Mouse (Mus musculus) CH12.LX (cell line): ENCODE results near the gene Casp3. TPM values are rescaled to one million over a fixed set of nuclear protein-coding genes. Genes with fewer than 3 reads are reported as not detected.

ENCODE experiments used
- DNase-seq: peaks from one replicate; pipeline ENCODE4 v3.0.0-alpha.2; 2013; ENCODE audit errors: extremely low read depth
- H3K27ac ChIP-seq: 2 replicates; pipeline ENCODE4 v1.5.1; 2012; ENCODE audit warnings: low read depth, mild to moderate bottlenecking, control low read depth, moderate library complexity; ENCODE audit not compliant: insufficient read depth
- H3K27me3 ChIP-seq: replicated peaks from 2 replicates; pipeline ENCODE3; 2012; ENCODE audit warnings: inconsistent platforms
- H3K36me3 ChIP-seq, 2 experiments: replicated peaks in 1 of 2; 2 replicates each; pipeline versions ENCODE3 to v1.6.1; 2012; ENCODE audit warnings: inconsistent platforms in 1 of 2, low read length in 1 of 2, mild to moderate bottlenecking in 1 of 2, mixed read lengths in 1 of 2, moderate library complexity in 1 of 2; ENCODE audit not compliant: control insufficient read depth in 1 of 2, insufficient read depth in 1 of 2
- H3K4me1 ChIP-seq, 2 experiments: 2 replicates each; pipeline ENCODE4 v1.6.1; 2012; ENCODE audit warnings: inconsistent platforms in 1 of 2, moderate library complexity in 1 of 2; ENCODE audit not compliant: insufficient read depth in 2 of 2, control insufficient read depth in 1 of 2
- H3K4me2 ChIP-seq: 2 replicates; pipeline ENCODE4 v1.6.1; 2012; ENCODE audit warnings: low read depth, mild to moderate bottlenecking, control low read depth; ENCODE audit not compliant: poor library complexity, insufficient read depth, severe bottlenecking
- H3K4me3 ChIP-seq, 3 experiments: fragments of 150-350 bp in 1 of 3; sonication (generic) in 1 of 3; replicated peaks in 1 of 3; 2 replicates each; pipeline versions ENCODE3 to v1.5.1; 2011 to 2012; ENCODE audit warnings: low read depth in 2 of 3, low read length in 2 of 3, mild to moderate bottlenecking in 2 of 3, moderate library complexity in 2 of 3, control low read depth in 1 of 3, improper control_type of control experiment in 1 of 3, inconsistent platforms in 1 of 3, mixed read lengths in 1 of 3; ENCODE audit not compliant: poor library complexity in 1 of 3
- H3K79me2 ChIP-seq: replicated peaks from 2 replicates; pipeline ENCODE4 v1.6.1; 2012; ENCODE audit warnings: mild to moderate bottlenecking, moderate library complexity; ENCODE audit not compliant: control insufficient read depth, poor library complexity, insufficient read depth, severe bottlenecking; ENCODE audit errors: extremely low read depth
- H3K9ac ChIP-seq: 2 replicates; pipeline ENCODE4 v1.6.1; 2012; ENCODE audit warnings: low read depth, mild to moderate bottlenecking, control low read depth, moderate library complexity; ENCODE audit not compliant: insufficient read depth
- H3K9me3 ChIP-seq: replicated peaks from 2 replicates; pipeline ENCODE3; 2012; ENCODE audit warnings: low read length, inconsistent platforms, mixed read lengths
- BHLHE40 ChIP-seq: IDR thresholded peaks from 2 replicates; pipeline ENCODE4 v1.6.1; 2011; ENCODE audit warnings: mild to moderate bottlenecking, low read depth, low read length, improper control_type of control experiment
- CHD2 ChIP-seq: IDR thresholded peaks from 2 replicates; pipeline ENCODE4 v1.6.1; 2011; ENCODE audit warnings: low read length, improper control_type of control experiment
- CTCF ChIP-seq, 2 experiments: IDR thresholded peaks in 1 of 2; conservative IDR thresholded peaks in 1 of 2; 2 replicates each; pipeline ENCODE4 v1.5.1; 2011 to 2012; ENCODE audit warnings: low read depth in 2 of 2, low read length in 2 of 2, improper control_type of control experiment in 1 of 2, inconsistent platforms in 1 of 2, mild to moderate bottlenecking in 1 of 2, moderate library complexity in 1 of 2
- E2F4 ChIP-seq: IDR thresholded peaks from 2 replicates; pipeline ENCODE4 v1.6.1; 2011; ENCODE audit warnings: low read depth, low read length, improper control_type of control experiment; ENCODE audit not compliant: insufficient replicate concordance
- ELF1 ChIP-seq: IDR thresholded peaks from 2 replicates; pipeline ENCODE4 v1.6.1; 2014; ENCODE audit warnings: low read depth, mild to moderate bottlenecking, inconsistent platforms, low read length, improper control_type of control experiment
- EP300 ChIP-seq: IDR thresholded peaks from 2 replicates; pipeline ENCODE4 v1.6.1; 2011; ENCODE audit warnings: low read length, improper control_type of control experiment
- ETS1 ChIP-seq: conservative IDR thresholded peaks from 2 replicates; pipeline ENCODE4 v1.6.1; 2012; ENCODE audit warnings: low read depth, mild to moderate bottlenecking, inconsistent platforms, low read length, improper control_type of control experiment, moderate library complexity
- GABPA ChIP-seq: IDR thresholded peaks from 2 replicates; pipeline ENCODE4 v1.6.1; 2012; ENCODE audit warnings: low read depth, low read length, improper control_type of control experiment, inconsistent platforms; ENCODE audit not compliant: insufficient replicate concordance
- HCFC1 ChIP-seq: IDR thresholded peaks from 2 replicates; pipeline ENCODE4 v1.6.1; 2012; ENCODE audit warnings: low read depth, mild to moderate bottlenecking, inconsistent platforms, low read length, improper control_type of control experiment
- IRF4 ChIP-seq: IDR thresholded peaks from 2 replicates; pipeline ENCODE4 v1.6.1; 2014; ENCODE audit warnings: low read depth, mild to moderate bottlenecking, inconsistent platforms, low read length, improper control_type of control experiment
- JUN ChIP-seq: IDR thresholded peaks from 2 replicates; pipeline ENCODE4 v1.6.1; 2011; ENCODE audit warnings: low read depth, mild to moderate bottlenecking, low read length, improper control_type of control experiment, moderate library complexity; ENCODE audit not compliant: insufficient read depth
- JUND ChIP-seq: conservative IDR thresholded peaks from 2 replicates; pipeline ENCODE4 v1.6.1; 2011; ENCODE audit warnings: low read depth, low read length, improper control_type of control experiment
- MAFK ChIP-seq: IDR thresholded peaks from 2 replicates; pipeline ENCODE4 v1.6.1; 2011; ENCODE audit warnings: low read length, improper control_type of control experiment; ENCODE audit not compliant: insufficient replicate concordance
- MAX ChIP-seq: IDR thresholded peaks from 2 replicates; pipeline ENCODE4 v1.6.1; 2011; ENCODE audit warnings: low read length, improper control_type of control experiment
- MAZ ChIP-seq: IDR thresholded peaks from 2 replicates; pipeline ENCODE4 v1.6.1; 2012; ENCODE audit warnings: low read depth, mild to moderate bottlenecking, inconsistent platforms, low read length, improper control_type of control experiment, moderate library complexity
- MEF2A ChIP-seq: IDR thresholded peaks from 2 replicates; pipeline ENCODE4 v1.6.1; 2014; ENCODE audit warnings: low read depth, mild to moderate bottlenecking, inconsistent platforms, low read length, improper control_type of control experiment, borderline replicate concordance
- MXI1 ChIP-seq: IDR thresholded peaks from 2 replicates; pipeline ENCODE4 v1.6.1; 2011; ENCODE audit warnings: mild to moderate bottlenecking, low read depth, low read length, improper control_type of control experiment
- MYC ChIP-seq: IDR thresholded peaks from 2 replicates; pipeline ENCODE4 v1.6.1; 2011; ENCODE audit warnings: low read depth, mild to moderate bottlenecking, improper control_type of control experiment, low read length
- NELFE ChIP-seq: IDR thresholded peaks from 2 replicates; pipeline ENCODE4 v1.6.1; 2011; ENCODE audit warnings: low read depth, low read length, improper control_type of control experiment
- PAX5 ChIP-seq: IDR thresholded peaks from 2 replicates; pipeline ENCODE4 v1.6.1; 2012; ENCODE audit warnings: low read length, inconsistent platforms, mixed read lengths
- POLR2AphosphoS2 ChIP-seq: IDR thresholded peaks from 2 replicates; pipeline ENCODE4 v1.6.1; 2011; ENCODE audit warnings: low read depth, low read length, improper control_type of control experiment
- RCOR1 ChIP-seq: conservative IDR thresholded peaks from 2 replicates; pipeline ENCODE4 v1.6.1; 2012; ENCODE audit warnings: low read depth, mild to moderate bottlenecking, inconsistent platforms, low read length, improper control_type of control experiment
- SIN3A ChIP-seq: IDR thresholded peaks from 2 replicates; pipeline ENCODE4 v1.6.1; 2012; ENCODE audit warnings: low read length, improper control_type of control experiment, inconsistent platforms
- TBP ChIP-seq: conservative IDR thresholded peaks from 2 replicates; pipeline ENCODE4 v1.6.1; 2011; ENCODE audit warnings: low read depth, low read length, improper control_type of control experiment
- TCF12 ChIP-seq: IDR thresholded peaks from 2 replicates; pipeline ENCODE4 v1.6.1; 2014; ENCODE audit warnings: low read depth, mild to moderate bottlenecking, inconsistent platforms, low read length, improper control_type of control experiment
- UBTF ChIP-seq: IDR thresholded peaks from 2 replicates; pipeline ENCODE4 v1.6.1; 2012; ENCODE audit warnings: low read depth, mild to moderate bottlenecking, inconsistent platforms, low read length, improper control_type of control experiment, moderate library complexity
- USF1 ChIP-seq: IDR thresholded peaks from 2 replicates; pipeline ENCODE4 v1.6.1; 2014; ENCODE audit warnings: low read depth, mild to moderate bottlenecking, inconsistent platforms, low read length, improper control_type of control experiment
- USF2 ChIP-seq: conservative IDR thresholded peaks from 2 replicates; pipeline ENCODE4 v1.6.1; 2011; ENCODE audit warnings: low read depth, low read length, improper control_type of control experiment
- ZC3H11A ChIP-seq: IDR thresholded peaks from 2 replicates; pipeline ENCODE4 v1.6.1; 2012; ENCODE audit warnings: low read depth, mild to moderate bottlenecking, inconsistent platforms, low read length, improper control_type of control experiment
- ZKSCAN1 ChIP-seq: IDR thresholded peaks from 2 replicates; pipeline ENCODE4 v1.6.1; 2012; ENCODE audit warnings: low read depth, inconsistent platforms, low read length, improper control_type of control experiment, borderline replicate concordance
- ZMIZ1 ChIP-seq: IDR thresholded peaks from 2 replicates; pipeline ENCODE4 v1.6.1; 2012; ENCODE audit warnings: low read depth, mild to moderate bottlenecking, inconsistent platforms, low read length, improper control_type of control experiment
- ZNF384 ChIP-seq: IDR thresholded peaks from 2 replicates; pipeline ENCODE4 v1.6.1; 2012; ENCODE audit warnings: low read depth, low read length, improper control_type of control experiment, inconsistent platforms
- dilution Hi-C: fragments of 300-500 bp; cut with MboI; formaldehyde crosslinking; loops from 2 replicates; pipeline ENCODE4 v1.14.3; 2020; ENCODE audit warnings: low sequenced_read_pairs; ENCODE audit not compliant: extremely low pct_unique_long_range_greater_than_20kb, extremely low pct_ligation_motif_present
- in situ Hi-C: fragments of 300-500 bp; cut with MboI; formaldehyde crosslinking; loops from 3 replicates; pipeline ENCODE4 v1.14.3; 2019; ENCODE audit warnings: low sequenced_read_pairs, low pct_ligation_motif_present, low pct_unique_long_range_greater_than_20kb, mixed read lengths
- polyA plus RNA-seq: library from polyadenylated mRNA; unstranded; fragments of >175 nt; gene quantifications from 2 replicates; pipeline ENCODE4 v1.2.1, GENCODE M21; 2012; ENCODE audit warnings: low read depth; ENCODE audit not compliant: insufficient read length
- total RNA-seq, 2 experiments: library from RNA; depleted of rRNA; stranded (reverse); fragments of 300-350 nt in 1 of 2; fragments of >200 nt in 1 of 2; gene quantifications; 2 replicates each; pipeline ENCODE4 v1.2.3; 2012 to 2014

Casp3 gene
- total and polyA plus RNA-seq, 3 experiments: 43.7 to 105 (median 70.0) TPM

- peaks cover 13 to 25% of the 10 kb centered on the region in 2 experiments; a peak in 3 of 4 replicates for H3K4me1 ChIP-seq
- no peaks in the 10 kb centered on the region for H3K36me3 ChIP-seq
- no peak overlapping the region for H3K9ac ChIP-seq
- no peaks in the 10 kb centered on the region for H3K79me2 ChIP-seq
- dilution Hi-C loops (no loop called here), in situ Hi-C loops (no loop called here)
- H3K27ac ChIP-seq: no peak overlapping the region
- TF ChIP-seq JUND (peak; percentile 90), GABPA (no peak), MAX (peak; percentile 71), ELF1 (no peak; the same call in 1 of the 2 replicates), E2F4 (no peak), POLR2AphosphoS2 (no peak), USF1 (no peak), UBTF (no peak), ETS1 (peak; percentile 95), NELFE (no peak), JUN (peak; percentile 82), TCF12 (peak; percentile 98), RCOR1 (peak; percentile 91), ZMIZ1 (peak; percentile 38; the same call in 1 of the 2 replicates), IRF4 (peak; percentile 95), EP300 (peak; percentile 95), MAFK (0 out of 2 replicates have a peak, but pooled peaks have one; percentile 39), CTCF (conservative IDR thresholded peaks at IDR 0.05 in 1 of 2, IDR thresholded peaks at IDR 0.05 in 1 of 2; ENCODE audit: low read depth in 2 of 2, low read length in 2 of 2) (no peak), PAX5 (no peak), HCFC1 (no peak), TBP (no peak), MAZ (0 out of 2 replicates have a peak, but pooled peaks have one; percentile 39), MEF2A (peak; percentile 78; the same call in 1 of the 2 replicates), MXI1 (0 out of 2 replicates have a peak, but pooled peaks have one; percentile 33), MYC (peak; percentile 60; the same call in 1 of the 2 replicates), CHD2 (peak; percentile 67; the same call in 1 of the 2 replicates), ZKSCAN1 (no peak), BHLHE40 (peak; percentile 86), USF2 (no peak), ZNF384 (no peak), ZC3H11A (no peak), SIN3A (peak; percentile 85)
- peak; percentile 80 for DNase-seq
- no peak overlapping the region for H3K4me3 ChIP-seq
- H3K4me2 ChIP-seq: peak overlapping the region; percentile 60; the same call in 1 of the 2 replicates
- H3K9me3 ChIP-seq: no peaks in the 10 kb centered on the region
- no peaks in the 10 kb centered on the region for H3K27me3 ChIP-seq
These were observed 38.8 kb downstream of the Casp3 start for GRCm38 (mm10) chr8:46655919-46656318.
